Mouse (Mus musculus): ENCODE measurements around the gene Tubg1.

DNA sequence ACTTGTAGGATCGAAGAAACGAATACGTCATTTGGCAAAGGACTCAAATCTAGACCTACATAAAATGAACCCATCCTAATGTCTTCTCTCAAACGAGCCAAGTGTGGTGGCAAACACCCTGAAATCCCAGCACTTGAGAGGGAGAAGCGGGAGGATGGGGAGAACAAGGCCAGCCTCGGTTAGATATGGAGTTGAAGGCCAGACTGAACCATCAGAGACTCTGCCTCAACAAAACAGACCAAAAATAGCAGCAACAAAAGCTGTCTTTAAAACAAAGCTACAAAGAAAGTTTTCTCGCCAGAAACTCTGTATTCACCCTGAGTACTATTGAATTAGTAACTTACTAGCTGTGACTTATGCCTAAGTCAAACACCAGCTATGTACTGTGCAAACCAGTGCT lies 17.3 kb downstream of the Tubg1 start:
- TF ChIP-seq CTCF (IDR thresholded peaks at IDR 0.05; ENCODE audit: borderline replicate concordance, insufficient read depth, low read depth, low read length), result no peak
- TF ChIP-seq POLR2A (IDR thresholded peaks at IDR 0.05; ENCODE audit: borderline replicate concordance, insufficient read depth, low read length), result no peak

All from cerebellum, adult 2 months (tissue).